Mouse (Mus musculus): ENCODE data around the gene Shisa6. TPM values are rescaled to one million over a fixed set of nuclear protein-coding genes. Genes with fewer than 3 reads are reported as not detected.
"Not testable (repeated sequence)": the region's sequence is repeated elsewhere in the genome, so short reads cannot be mapped to it uniquely, and the experiment has no call there.

The Shisa6 gene
- polyA plus RNA-seq, 1 experiment from 2014 or later = 1.2 TPM

- Histone ChIP-seq H3K4me1 (replicated peaks) (no peaks in the 10 kb centered on the region), H3K27ac (no peak overlapping the region), H3K4me3 (no peak overlapping the region), H3K9me3 (peaks cover 6% of the 10 kb centered on the region; the same call in 1 of the 2 replicates), H3K36me3 (no peaks in the 10 kb centered on the region), H3K27me3 (ENCODE audit: insufficient read depth, poor library complexity, severe bottlenecking) (no peaks in the 10 kb centered on the region)
- WGBS = 79% methylated on average over 3 of the region's 3 CpGs
- DNase-seq (ENCODE audit: low spot score) = no peak
Measured at GRCm38 (mm10) chr11:66418216-66418615, 107.5 kb downstream of the Shisa6 start.

DNA sequence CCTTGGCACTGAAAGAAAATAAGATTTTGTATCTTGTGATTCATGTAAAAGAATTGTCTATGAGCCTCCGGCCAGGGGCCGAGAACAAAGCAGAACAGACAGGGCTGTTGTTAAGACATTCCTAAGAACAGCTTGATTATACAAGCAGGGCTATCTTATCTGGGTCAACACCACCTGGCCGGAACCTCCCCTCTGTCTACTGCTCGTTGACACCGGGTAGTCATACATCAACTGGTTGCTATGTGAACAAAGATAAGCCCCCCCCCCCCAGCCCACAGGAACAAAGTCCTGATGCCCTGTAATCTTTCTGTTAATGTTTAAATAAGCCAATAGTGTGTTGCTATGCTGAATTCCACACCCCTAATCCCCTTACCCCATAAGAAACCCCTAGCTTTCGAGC is 117.0 kb downstream of the Shisa6 start:
- not testable (repeated sequence) for H3K9me3 ChIP-seq; H3K27ac ChIP-seq; DNase-seq (ENCODE audit: low spot score); H3K4me1 ChIP-seq (replicated peaks); H3K27me3 ChIP-seq (ENCODE audit: insufficient read depth, poor library complexity, severe bottlenecking); H3K4me3 ChIP-seq; H3K36me3 ChIP-seq
- 90% methylated on average over 6 of the region's 6 CpGs for WGBS

DNA sequence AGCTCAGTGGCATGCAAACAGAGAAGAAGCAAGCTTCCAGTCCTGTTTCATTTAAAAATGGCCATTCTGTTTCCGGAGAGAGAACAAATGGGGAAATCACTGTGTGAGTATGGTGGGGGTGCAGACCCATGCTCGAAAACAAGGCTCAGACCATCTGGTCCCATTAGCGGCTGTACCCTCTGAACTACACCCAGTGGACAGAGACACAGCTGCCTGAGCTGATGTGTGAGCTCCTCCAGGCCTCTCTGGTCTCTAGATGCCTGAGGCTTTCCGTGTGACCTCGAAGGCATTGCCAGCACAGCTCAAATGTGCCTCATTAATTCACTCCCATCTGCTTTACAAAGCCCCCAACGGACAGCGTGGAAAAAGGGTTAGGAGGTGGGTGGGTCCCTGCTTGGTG is 125.7 kb downstream of the Shisa6 start:
- Histone ChIP-seq H3K36me3 (no peaks in the 10 kb centered on the region), H3K27me3 (ENCODE audit: insufficient read depth, poor library complexity, severe bottlenecking) (no peaks in the 10 kb centered on the region), H3K27ac (peak overlapping the region; percentile 56; the same call in 1 of the 2 replicates), H3K4me3 (no peak overlapping the region), H3K9me3 (no peaks in the 10 kb centered on the region), H3K4me1 (replicated peaks) (peaks cover 8% of the 10 kb centered on the region; the same call in 1 of the 2 replicates)
- DNase-seq (ENCODE audit: low spot score) = peak; percentile 12
- 60% methylated on average over 7 of the region's 7 CpGs for WGBS

GRCm38 (mm10) chr11:66387561-66387960 is 138.2 kb downstream of the Shisa6 start:
- no peak for DNase-seq (ENCODE audit: low spot score)

GRCm38 (mm10) chr11:66371796-66372195 is 154.0 kb downstream of the Shisa6 start:
- Histone ChIP-seq H3K4me1 (replicated peaks) (0 out of 2 replicates have a peak, but pooled peaks cover 5% of the 10 kb centered on the region), H3K4me3 (no peak overlapping the region), H3K9me3 (no peaks in the 10 kb centered on the region), H3K27me3 (ENCODE audit: insufficient read depth, poor library complexity, severe bottlenecking) (no peaks in the 10 kb centered on the region), H3K27ac (no peak overlapping the region), H3K36me3 (no peaks in the 10 kb centered on the region)
- 63% methylated on average over 3 of the region's 3 CpGs for WGBS
- DNase-seq (ENCODE audit: low spot score) = no peak

More at GRCm38 (mm10) chr11:66387561-66387960, 138.2 kb downstream of the Shisa6 start:
- 79% methylated on average over 3 of the region's 3 CpGs for WGBS
- Histone ChIP-seq H3K27me3 (ENCODE audit: insufficient read depth, poor library complexity, severe bottlenecking) (no peaks in the 10 kb centered on the region), H3K36me3 (no peaks in the 10 kb centered on the region), H3K4me3 (no peak overlapping the region), H3K27ac (no peak overlapping the region), H3K4me1 (replicated peaks) (no peaks in the 10 kb centered on the region; the same call in 1 of the 2 replicates), H3K9me3 (no peaks in the 10 kb centered on the region)

DNA sequence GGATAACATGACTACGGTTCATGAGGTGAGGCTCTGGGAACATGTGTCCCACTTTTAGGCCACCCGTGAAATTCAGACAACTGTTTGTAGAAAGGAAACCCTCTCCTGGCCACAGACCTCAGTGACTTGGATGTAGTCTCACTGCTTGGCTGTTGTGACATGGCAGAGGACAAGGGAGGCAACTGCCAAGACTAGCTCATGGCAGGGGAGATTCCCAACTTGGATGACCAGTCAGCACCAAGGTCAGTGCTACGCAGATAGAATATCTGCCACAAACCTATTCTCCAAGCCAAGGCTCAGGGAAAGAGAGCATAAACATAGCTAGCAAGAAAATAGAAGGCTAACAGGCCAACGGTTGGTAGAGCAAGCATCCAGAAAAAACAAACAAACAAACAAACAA is 156.0 kb downstream of the Shisa6 start:
- Histone ChIP-seq H3K4me3 (no peak overlapping the region), H3K27me3 (ENCODE audit: insufficient read depth, poor library complexity, severe bottlenecking) (no peaks in the 10 kb centered on the region), H3K4me1 (replicated peaks) (0 out of 2 replicates have a peak, but pooled peaks cover 5% of the 10 kb centered on the region), H3K36me3 (no peaks in the 10 kb centered on the region), H3K9me3 (no peaks in the 10 kb centered on the region), H3K27ac (no peak overlapping the region)
- DNase-seq (ENCODE audit: low spot score) = no peak
- WGBS = 90% methylated on average over 4 of the region's 4 CpGs

DNA sequence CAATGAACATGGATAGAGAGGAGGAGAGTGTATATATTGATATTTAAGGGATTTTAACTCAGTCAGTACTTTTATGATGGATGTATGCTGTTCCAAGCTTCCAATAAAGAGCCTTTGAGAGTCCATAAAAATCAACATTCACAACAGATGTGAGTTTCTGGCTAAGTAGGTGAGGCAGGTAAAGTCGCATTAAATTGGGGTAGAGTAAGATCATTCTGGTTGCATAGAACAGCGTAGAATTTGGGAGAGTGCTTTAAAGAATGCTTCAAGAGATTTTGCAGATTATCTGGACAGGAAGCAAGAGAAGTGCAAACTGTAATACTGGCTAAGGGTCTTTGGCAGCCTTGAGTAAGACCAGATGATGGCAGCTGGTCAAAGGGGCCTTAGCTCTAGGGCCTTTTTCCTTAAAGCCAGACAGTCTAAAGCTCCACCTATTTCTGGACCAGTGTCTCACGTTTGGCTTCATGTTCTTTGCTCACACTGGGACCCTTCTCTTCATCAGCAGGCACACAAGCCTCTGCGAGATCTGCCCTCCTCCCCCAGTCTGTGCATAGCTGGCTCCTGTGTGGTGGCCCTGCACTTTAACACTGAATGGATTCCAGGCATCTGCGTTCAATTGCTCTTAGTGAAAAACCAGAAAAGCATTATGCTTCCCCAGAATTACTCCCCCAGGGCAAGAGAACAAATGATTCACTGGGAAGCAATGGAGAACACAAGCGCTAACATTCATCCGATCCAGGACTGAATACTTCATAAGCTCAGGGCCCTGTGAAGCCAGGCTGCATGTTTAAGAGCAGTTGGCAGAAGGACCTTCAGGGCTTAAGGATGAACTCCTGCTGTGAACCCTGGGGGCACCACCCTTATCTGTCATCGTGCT is 158.7 kb downstream of the Shisa6 start:
- no peak for DNase-seq (ENCODE audit: low spot score)
- H3K27ac ChIP-seq = no peak overlapping the region
- no peaks in the 10 kb centered on the region for H3K27me3 ChIP-seq (ENCODE audit: insufficient read depth, poor library complexity, severe bottlenecking)
- H3K4me3 ChIP-seq = no peak overlapping the region
- 68% methylated on average over 8 of the region's 8 CpGs for WGBS
- no peaks in the 10 kb centered on the region for H3K9me3 ChIP-seq
- H3K4me1 ChIP-seq (replicated peaks) = 0 out of 2 replicates have a peak, but pooled peaks cover 5% of the 10 kb centered on the region
- no peaks in the 10 kb centered on the region for H3K36me3 ChIP-seq

DNA sequence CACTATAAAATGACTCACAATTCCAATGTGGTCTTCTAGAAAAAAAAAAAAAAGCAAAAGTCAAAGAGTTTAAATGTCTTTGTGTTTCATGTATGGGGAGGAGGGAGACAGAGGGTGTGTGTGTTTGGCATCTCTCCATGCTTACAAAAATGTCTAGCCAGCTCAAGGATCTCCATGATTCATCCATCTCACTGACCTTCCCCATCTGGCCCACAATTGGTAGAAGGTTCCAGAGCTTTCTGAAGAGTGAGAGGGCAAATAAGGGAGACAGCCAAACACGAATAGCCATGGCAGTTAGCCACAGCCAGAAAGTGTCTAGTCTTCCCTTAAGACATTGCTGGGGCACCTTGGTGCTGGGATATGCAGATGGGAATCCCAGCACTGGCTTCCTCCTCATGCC is 166.0 kb downstream of the Shisa6 start:
- WGBS = 97% methylated on average over 1 of the region's 1 CpGs
- H3K4me1 ChIP-seq (replicated peaks) = no peaks in the 10 kb centered on the region
- H3K27me3 ChIP-seq (ENCODE audit: insufficient read depth, poor library complexity, severe bottlenecking) = no peaks in the 10 kb centered on the region
- no peaks in the 10 kb centered on the region for H3K36me3 ChIP-seq
- no peak overlapping the region for H3K27ac ChIP-seq
- H3K9me3 ChIP-seq = no peaks in the 10 kb centered on the region
- H3K4me3 ChIP-seq = no peak overlapping the region
- DNase-seq (ENCODE audit: low spot score) = no peak

GRCm38 (mm10) chr11:66344822-66345221 is 180.9 kb downstream of the Shisa6 start:
- Histone ChIP-seq H3K27ac (no peak overlapping the region), H3K4me1 (replicated peaks) (no peaks in the 10 kb centered on the region), H3K4me3 (no peak overlapping the region), H3K9me3 (no peaks in the 10 kb centered on the region), H3K27me3 (ENCODE audit: insufficient read depth, poor library complexity, severe bottlenecking) (no peaks in the 10 kb centered on the region), H3K36me3 (no peaks in the 10 kb centered on the region)
- 75% methylated on average over 3 of the region's 3 CpGs for whole genome bisulfite sequencing
- DNase-seq (ENCODE audit: low spot score) = no peak

- no peaks in the 10 kb centered on the region for H3K4me1 ChIP-seq (replicated peaks)
- H3K36me3 ChIP-seq = no peaks in the 10 kb centered on the region
- H3K9me3 ChIP-seq = no peaks in the 10 kb centered on the region; the same call in 1 of the 2 replicates
- H3K27me3 ChIP-seq (ENCODE audit: insufficient read depth, poor library complexity, severe bottlenecking) = no peaks in the 10 kb centered on the region
- DNase-seq (ENCODE audit: low spot score) = no peak
- no peak overlapping the region for H3K27ac ChIP-seq
- H3K4me3 ChIP-seq = no peak overlapping the region
Measured at GRCm38 (mm10) chr11:66336313-66336712, 189.5 kb downstream of the Shisa6 start.

GRCm38 (mm10) chr11:66312764-66313163 is 213.0 kb downstream of the Shisa6 start:
- H3K27me3 ChIP-seq (ENCODE audit: insufficient read depth, poor library complexity, severe bottlenecking) = no peaks in the 10 kb centered on the region
- WGBS = 84% methylated on average over 7 of the region's 7 CpGs
- H3K9me3 ChIP-seq = no peaks in the 10 kb centered on the region
- H3K4me1 ChIP-seq (replicated peaks) = no peaks in the 10 kb centered on the region
- no peak overlapping the region for H3K4me3 ChIP-seq
- DNase-seq (ENCODE audit: low spot score) = no peak
- no peaks in the 10 kb centered on the region for H3K36me3 ChIP-seq
- no peak overlapping the region for H3K27ac ChIP-seq

- WGBS = 54% methylated on average over 1 of the region's 1 CpGs
- H3K27ac ChIP-seq = no peak overlapping the region
- no peaks in the 10 kb centered on the region for H3K36me3 ChIP-seq
- H3K4me3 ChIP-seq = no peak overlapping the region
- no peaks in the 10 kb centered on the region; the same call in 1 of the 2 replicates for H3K4me1 ChIP-seq (replicated peaks)
- DNase-seq (ENCODE audit: low spot score) = no peak
- no peaks in the 10 kb centered on the region for H3K27me3 ChIP-seq (ENCODE audit: insufficient read depth, poor library complexity, severe bottlenecking)
- no peaks in the 10 kb centered on the region for H3K9me3 ChIP-seq
Measured at GRCm38 (mm10) chr11:66304396-66304795, 221.4 kb downstream of the Shisa6 start.

DNA sequence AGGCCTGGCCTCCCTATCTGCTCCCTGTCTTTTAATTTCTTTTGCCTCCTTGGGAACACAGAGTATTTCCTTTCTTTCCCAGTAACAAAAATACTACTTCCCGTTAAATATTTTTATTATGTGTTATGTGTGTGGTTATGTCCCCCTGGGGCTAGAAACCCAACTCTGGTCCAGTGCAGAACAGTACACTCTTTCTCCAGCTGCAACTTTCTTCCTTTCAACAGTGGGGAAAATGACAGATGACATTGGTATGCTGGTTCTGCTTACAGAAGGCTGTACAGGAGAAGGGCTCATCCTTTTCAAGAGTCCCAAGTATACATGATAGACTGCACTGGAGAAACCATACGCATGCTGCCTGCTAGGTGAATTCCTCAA is 251.1 kb downstream of the Shisa6 start:
- WGBS = 87% methylated on average over 2 of the region's 2 CpGs
- H3K4me3 ChIP-seq = no peak overlapping the region
- H3K9me3 ChIP-seq = no peaks in the 10 kb centered on the region
- no peak for DNase-seq (ENCODE audit: low spot score)
- no peaks in the 10 kb centered on the region for H3K27me3 ChIP-seq (ENCODE audit: insufficient read depth, poor library complexity, severe bottlenecking)
- no peaks in the 10 kb centered on the region for H3K36me3 ChIP-seq
- no peak overlapping the region for H3K27ac ChIP-seq
- H3K4me1 ChIP-seq (replicated peaks) = no peaks in the 10 kb centered on the region

Data from hindbrain, embryonic 10.5 days (tissue).